Mouse (Mus musculus) liver, adult 2 months (tissue): Measurements from ENCODE around the gene Samd5.

Experiments used
- CTCF ChIP-seq: fragments of 200-500 bp; IDR thresholded peaks from 2 replicates; pipeline ENCODE4 v1.5.1; 2011; ENCODE audit warnings: low read depth, low read length, control low read depth
- POLR2A ChIP-seq: fragments of 200-500 bp; IDR thresholded peaks from 2 replicates; pipeline ENCODE4 v1.6.1; 2011; ENCODE audit warnings: low read length, control low read depth; ENCODE audit not compliant: insufficient read depth; ENCODE audit errors: extremely low read depth

GRCm38 (mm10) chr10:9698141-9698540 is 23.1 kb upstream of the Samd5 start:
- no peak for TF ChIP-seq CTCF
- no peak for TF ChIP-seq POLR2A
